Mouse (Mus musculus): ENCODE results near the gene Tent5c.

DNA sequence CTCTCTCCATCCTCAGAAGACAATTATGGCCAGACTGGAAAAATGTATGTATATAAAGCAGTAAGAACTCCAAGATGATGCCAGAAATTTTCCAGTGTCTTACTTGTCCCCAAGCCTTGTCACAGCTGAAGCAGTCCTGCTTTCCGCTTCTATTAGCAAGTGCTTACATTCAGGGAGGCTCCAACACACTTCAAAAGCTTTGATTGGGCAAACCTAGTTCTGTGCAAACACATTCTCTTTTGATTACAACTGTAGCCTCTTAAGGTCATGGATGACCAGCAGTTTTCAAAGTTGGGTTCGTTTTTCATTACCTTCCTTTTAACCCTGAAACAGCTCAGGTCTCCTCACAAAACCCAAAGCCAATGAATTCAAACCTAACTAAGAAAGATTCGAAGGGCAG lies 19.0 kb downstream of the Tent5c start:
- no peak for TF ChIP-seq ZNF384 (IDR thresholded peaks at IDR 0.05; ENCODE audit: low read depth, low read length)
- TF ChIP-seq GATA1 (IDR thresholded peaks at IDR 0.05; ENCODE audit: low read depth, low read length) = no peak
- no peak for TF ChIP-seq CTCF (IDR thresholded peaks at IDR 0.05 in 2 of 3, conservative IDR thresholded peaks at IDR 0.05 in 1 of 3; ENCODE audit: control insufficient read depth in 1 of 3, insufficient read depth in 1 of 3, low read depth in 2 of 3, low read length in 3 of 3, poor library complexity in 1 of 3, severe bottlenecking in 1 of 3)
- TF ChIP-seq ZMIZ1 (IDR thresholded peaks at IDR 0.05; ENCODE audit: low read depth, low read length) = no peak
- no peak for TF ChIP-seq POLR2AphosphoS5 (IDR thresholded peaks at IDR 0.05; ENCODE audit: borderline replicate concordance, low read depth, low read length)
- TF ChIP-seq ELF1 (IDR thresholded peaks at IDR 0.05; ENCODE audit: low read depth, low read length) = no peak
- no peak for TF ChIP-seq SIN3A (IDR thresholded peaks at IDR 0.05; ENCODE audit: low read length)
- no peak for TF ChIP-seq TAL1 (IDR thresholded peaks at IDR 0.05; ENCODE audit: low read length)
- no peak for TF ChIP-seq POLR2A (IDR thresholded peaks at IDR 0.05; ENCODE audit: control insufficient read depth in 1 of 2, insufficient read depth in 1 of 2, low read depth in 1 of 2, low read length in 2 of 2, poor library complexity in 1 of 2)
- no peak for TF ChIP-seq EP300 (IDR thresholded peaks at IDR 0.05; ENCODE audit: low read depth in 1 of 2, low read length in 2 of 2)
- TF ChIP-seq CHD2 (IDR thresholded peaks at IDR 0.05; ENCODE audit: low read length) = no peak
- TF ChIP-seq HCFC1 (IDR thresholded peaks at IDR 0.05; ENCODE audit: low read depth, low read length) = no peak
- no peak for TF ChIP-seq TBP (IDR thresholded peaks at IDR 0.05; ENCODE audit: low read depth, low read length)
- TF ChIP-seq NELFE (IDR thresholded peaks at IDR 0.05; ENCODE audit: low read depth, low read length) = no peak

Data from MEL (cell line).